Mouse (Mus musculus): ENCODE data around the gene Stab1.

The Stab1 gene

GRCm38 (mm10) chr14:31199599-31199998, 31.2 kb upstream of the Stab1 start:
- no peak for TF ChIP-seq CTCF (conservative IDR thresholded peaks at IDR 0.05; ENCODE audit: low read length)
- no peak for TF ChIP-seq POU5F1 (IDR thresholded peaks at IDR 0.05; ENCODE audit: borderline replicate concordance, low read length)
- TF ChIP-seq NANOG (IDR thresholded peaks at IDR 0.05; ENCODE audit: borderline replicate concordance, low read length), result no peak
- Histone ChIP-seq H3K4me1 (replicated peaks; ENCODE audit: low read depth, low read length) (peaks cover 38% of the 10 kb centered on the region), H3K9me3 (ENCODE audit: low read length) (no peaks in the 10 kb centered on the region), H3K4me3 (replicated peaks; ENCODE audit: low read length) (no peak overlapping the region), H3K36me3 (ENCODE audit: insufficient read depth, low read length) (peaks cover 95% of the 10 kb centered on the region), H3K27me3 (ENCODE audit: insufficient read depth, low read length) (no peaks in the 10 kb centered on the region)

GRCm38 (mm10) chr14:31197547-31198516, 29.4 kb upstream of the Stab1 start:
- Histone ChIP-seq H3K9me3 (ENCODE audit: low read length) (no peaks in the 10 kb centered on the region), H3K4me3 (replicated peaks; ENCODE audit: low read length) (no peak overlapping the region), H3K36me3 (ENCODE audit: insufficient read depth, low read length) (peaks cover 94% of the 10 kb centered on the region), H3K27me3 (ENCODE audit: insufficient read depth, low read length) (no peaks in the 10 kb centered on the region), H3K4me1 (replicated peaks; ENCODE audit: low read depth, low read length) (peaks cover 29% of the 10 kb centered on the region)
- TF ChIP-seq CTCF (conservative IDR thresholded peaks at IDR 0.05; ENCODE audit: low read length) (no peak), POU5F1 (IDR thresholded peaks at IDR 0.05; ENCODE audit: borderline replicate concordance, low read length) (no peak), NANOG (IDR thresholded peaks at IDR 0.05; ENCODE audit: borderline replicate concordance, low read length) (no peak)

GRCm38 (mm10) chr14:31195968-31196367, 27.5 kb upstream of the Stab1 start:
- Histone ChIP-seq H3K4me3 (replicated peaks; ENCODE audit: low read length) (no peak overlapping the region), H3K27me3 (ENCODE audit: insufficient read depth, low read length) (no peaks in the 10 kb centered on the region), H3K9me3 (ENCODE audit: low read length) (no peaks in the 10 kb centered on the region), H3K4me1 (replicated peaks; ENCODE audit: low read depth, low read length) (peaks cover 26% of the 10 kb centered on the region), H3K36me3 (ENCODE audit: insufficient read depth, low read length) (peaks cover 94% of the 10 kb centered on the region)
- TF ChIP-seq POU5F1 (IDR thresholded peaks at IDR 0.05; ENCODE audit: borderline replicate concordance, low read length) (no peak), NANOG (IDR thresholded peaks at IDR 0.05; ENCODE audit: borderline replicate concordance, low read length) (no peak), CTCF (conservative IDR thresholded peaks at IDR 0.05; ENCODE audit: low read length) (peak; percentile 75)

- no peaks in the 10 kb centered on the region for H3K27me3 ChIP-seq (ENCODE audit: insufficient read depth, low read length)
- H3K4me1 ChIP-seq (replicated peaks; ENCODE audit: low read depth, low read length), result peaks cover 24% of the 10 kb centered on the region
- no peak for TF ChIP-seq CTCF (conservative IDR thresholded peaks at IDR 0.05; ENCODE audit: low read length)
- no peaks in the 10 kb centered on the region for H3K9me3 ChIP-seq (ENCODE audit: low read length)
- H3K4me3 ChIP-seq (replicated peaks; ENCODE audit: low read length), result no peak overlapping the region
- peaks cover 94% of the 10 kb centered on the region for H3K36me3 ChIP-seq (ENCODE audit: insufficient read depth, low read length)
Measured at GRCm38 (mm10) chr14:31195521-31195920, 27.1 kb upstream of the Stab1 start.

GRCm38 (mm10) chr14:31194891-31195513, 26.6 kb upstream of the Stab1 start:
- H3K4me3 ChIP-seq (replicated peaks; ENCODE audit: low read length), result no peak overlapping the region
- peaks cover 21% of the 10 kb centered on the region for H3K4me1 ChIP-seq (replicated peaks; ENCODE audit: low read depth, low read length)
- no peaks in the 10 kb centered on the region for H3K27me3 ChIP-seq (ENCODE audit: insufficient read depth, low read length)
- H3K9me3 ChIP-seq (ENCODE audit: low read length), result no peaks in the 10 kb centered on the region
- H3K36me3 ChIP-seq (ENCODE audit: insufficient read depth, low read length), result peaks cover 94% of the 10 kb centered on the region
- TF ChIP-seq POU5F1 (IDR thresholded peaks at IDR 0.05; ENCODE audit: borderline replicate concordance, low read length) (no peak), NANOG (IDR thresholded peaks at IDR 0.05; ENCODE audit: borderline replicate concordance, low read length) (no peak), CTCF (conservative IDR thresholded peaks at IDR 0.05; ENCODE audit: low read length) (no peak)

GRCm38 (mm10) chr14:31194441-31194840, 26.0 kb upstream of the Stab1 start:
- Histone ChIP-seq H3K4me1 (replicated peaks; ENCODE audit: low read depth, low read length) (peaks cover 21% of the 10 kb centered on the region), H3K36me3 (ENCODE audit: insufficient read depth, low read length) (peaks cover 94% of the 10 kb centered on the region), H3K9me3 (ENCODE audit: low read length) (no peaks in the 10 kb centered on the region), H3K4me3 (replicated peaks; ENCODE audit: low read length) (no peak overlapping the region), H3K27me3 (ENCODE audit: insufficient read depth, low read length) (no peaks in the 10 kb centered on the region)
- TF ChIP-seq NANOG (IDR thresholded peaks at IDR 0.05; ENCODE audit: borderline replicate concordance, low read length), result no peak
- TF ChIP-seq POU5F1 (IDR thresholded peaks at IDR 0.05; ENCODE audit: borderline replicate concordance, low read length), result no peak
- TF ChIP-seq CTCF (conservative IDR thresholded peaks at IDR 0.05; ENCODE audit: low read length), result no peak

GRCm38 (mm10) chr14:31193791-31194190, 25.4 kb upstream of the Stab1 start:
- Histone ChIP-seq H3K4me3 (replicated peaks; ENCODE audit: low read length) (no peak overlapping the region), H3K4me1 (replicated peaks; ENCODE audit: low read depth, low read length) (peaks cover 21% of the 10 kb centered on the region), H3K36me3 (ENCODE audit: insufficient read depth, low read length) (peaks cover 94% of the 10 kb centered on the region), H3K9me3 (ENCODE audit: low read length) (no peaks in the 10 kb centered on the region), H3K27me3 (ENCODE audit: insufficient read depth, low read length) (no peaks in the 10 kb centered on the region)
- no peak for TF ChIP-seq POU5F1 (IDR thresholded peaks at IDR 0.05; ENCODE audit: borderline replicate concordance, low read length)
- TF ChIP-seq NANOG (IDR thresholded peaks at IDR 0.05; ENCODE audit: borderline replicate concordance, low read length), result no peak
- no peak for TF ChIP-seq CTCF (conservative IDR thresholded peaks at IDR 0.05; ENCODE audit: low read length)

GRCm38 (mm10) chr14:31191936-31192335, 23.5 kb upstream of the Stab1 start:
- H3K9me3 ChIP-seq (ENCODE audit: low read length), result no peaks in the 10 kb centered on the region
- H3K4me1 ChIP-seq (replicated peaks; ENCODE audit: low read depth, low read length), result peaks cover 10% of the 10 kb centered on the region
- H3K36me3 ChIP-seq (ENCODE audit: insufficient read depth, low read length), result peaks cover 94% of the 10 kb centered on the region
- no peaks in the 10 kb centered on the region for H3K27me3 ChIP-seq (ENCODE audit: insufficient read depth, low read length)
- H3K4me3 ChIP-seq (replicated peaks; ENCODE audit: low read length), result no peak overlapping the region
- TF ChIP-seq POU5F1 (IDR thresholded peaks at IDR 0.05; ENCODE audit: borderline replicate concordance, low read length) (no peak), CTCF (conservative IDR thresholded peaks at IDR 0.05; ENCODE audit: low read length) (no peak), NANOG (IDR thresholded peaks at IDR 0.05; ENCODE audit: borderline replicate concordance, low read length) (no peak)

All from E14TG2a.4 (cell line).